Mouse (Mus musculus) liver, postnatal 0 days (tissue): ENCODE data around the gene Slain2. TPM values are rescaled to one million over a fixed set of nuclear protein-coding genes. Genes with fewer than 3 reads are reported as not detected.

ENCODE experiments used
- ATAC-seq: fragments of 200-750 bp; cut with Nextera tagmentation; 2 replicates; pipeline ENCODE4 v1.8.0; 2017; ENCODE audit warnings: mild to moderate bottlenecking, moderate library complexity
- DNase-seq: peaks from one replicate; pipeline ENCODE4 v3.0.0-alpha.2; 2016
- H3K27ac ChIP-seq: fragments of 300-500 bp; sonication (generic); 2 replicates; pipeline ENCODE4 v1.5.1; 2014; ENCODE audit warnings: antibody characterized with exemption, moderate library complexity, mild to moderate bottlenecking, low read depth
- H3K27me3 ChIP-seq: fragments of 300-500 bp; sonication (generic); 2 replicates; pipeline ENCODE4 v1.6.1; 2014; ENCODE audit warnings: low read length, control low read depth, mixed read lengths; ENCODE audit not compliant: insufficient read depth
- H3K36me3 ChIP-seq: fragments of 300-500 bp; sonication (generic); replicated peaks from 2 replicates; pipeline ENCODE4 v1.6.1; 2014; ENCODE audit warnings: mild to moderate bottlenecking, control low read depth, low read length, moderate library complexity, mixed read lengths; ENCODE audit not compliant: insufficient read depth
- H3K4me1 ChIP-seq: fragments of 300-500 bp; sonication (generic); 2 replicates; pipeline ENCODE4 v1.6.1; 2014; ENCODE audit warnings: antibody characterized with exemption, mild to moderate bottlenecking, control low read depth; ENCODE audit not compliant: insufficient read depth
- H3K4me2 ChIP-seq: fragments of 300-500 bp; sonication (generic); 2 replicates; pipeline ENCODE4 v1.6.1; 2014; ENCODE audit warnings: low read depth, mild to moderate bottlenecking, low read length, moderate library complexity, mixed read lengths
- H3K4me3 ChIP-seq: fragments of 300-500 bp; sonication (generic); 2 replicates; pipeline ENCODE4 v1.5.1; 2014; ENCODE audit warnings: low read depth, low read length
- H3K9ac ChIP-seq: fragments of 300-500 bp; sonication (generic); replicated peaks from 2 replicates; pipeline ENCODE4 v1.6.1; 2014; ENCODE audit warnings: mild to moderate bottlenecking, moderate library complexity
- H3K9me3 ChIP-seq: fragments of 300-500 bp; sonication (generic); 2 replicates; pipeline ENCODE4 v1.6.1; 2016; ENCODE audit warnings: mild to moderate bottlenecking, control low read depth, low read length, mixed read lengths
- CTCF ChIP-seq: sonication (generic); IDR thresholded peaks from 2 replicates; pipeline ENCODE4 v1.5.1; 2016; ENCODE audit warnings: antibody characterized with exemption, low read depth
- EP300 ChIP-seq: IDR thresholded peaks from 2 replicates; pipeline ENCODE4 v1.6.1; 2016; ENCODE audit warnings: antibody characterized with exemption, low read depth, mild to moderate bottlenecking
- WGBS: fragments of 180-500 bp; shearing (Covaris S2); extraction: QIAGEN DNeasy Blood & Tissue Kit; methylation state at CpG from one replicate; pipeline ENCODE4 v1.1.7; 2014; ENCODE audit not compliant: insufficient replicate concordance; 5-methylcytosine and 5-hydroxymethylcytosine counted together
- polyA plus RNA-seq: library from polyadenylated mRNA; unstranded; fragments of >200 nt; fragmentation: Nextera tagmentation; extraction: Ambion mirVana; gene quantifications from 2 replicates; pipeline ENCODE4 v1.2.1, GENCODE M21; 2015

Gene Slain2
- polyA plus RNA-seq, 1 experiment from 2014 or later = 4.2 TPM

- ATAC-seq (no peak), DNase-seq (no peak)
- Histone ChIP-seq H3K27ac (no peak overlapping the region), H3K9me3 (no peaks in the 10 kb centered on the region), H3K4me3 (no peak overlapping the region), H3K27me3 (no peaks in the 10 kb centered on the region), H3K9ac (no peak overlapping the region), H3K4me2 (no peak overlapping the region), H3K4me1 (no peaks in the 10 kb centered on the region), H3K36me3 (no peaks in the 10 kb centered on the region; the same call in 1 of the 2 replicates)
- 79% methylated on average over 2 of the region's 2 CpGs for WGBS
- no peak for TF ChIP-seq CTCF
Measured at GRCm38 (mm10) chr5:72939311-72939710, 25.2 kb downstream of the Slain2 start.

- Histone ChIP-seq H3K4me2 (no peak overlapping the region), H3K27me3 (no peaks in the 10 kb centered on the region), H3K4me3 (no peak overlapping the region), H3K9ac (no peak overlapping the region), H3K9me3 (no peaks in the 10 kb centered on the region), H3K27ac (no peak overlapping the region), H3K36me3 (no peaks in the 10 kb centered on the region; the same call in 1 of the 2 replicates), H3K4me1 (no peaks in the 10 kb centered on the region)
- ATAC-seq (no peak), DNase-seq (no peak)
- no peak for TF ChIP-seq EP300
- no peak for TF ChIP-seq CTCF
- 79% methylated on average over 5 of the region's 5 CpGs for WGBS
Measured at GRCm38 (mm10) chr5:72940906-72941432, 26.9 kb downstream of the Slain2 start.

- Histone ChIP-seq H3K4me2 (no peak overlapping the region), H3K36me3 (no peaks in the 10 kb centered on the region; the same call in 1 of the 2 replicates), H3K4me1 (no peaks in the 10 kb centered on the region), H3K27me3 (no peaks in the 10 kb centered on the region), H3K9me3 (no peaks in the 10 kb centered on the region), H3K4me3 (no peak overlapping the region), H3K9ac (no peak overlapping the region), H3K27ac (no peak overlapping the region)
- ATAC-seq (no peak), DNase-seq (no peak)
- 69% methylated on average over 1 of the region's 1 CpGs for WGBS
- TF ChIP-seq EP300 = no peak
- TF ChIP-seq CTCF = no peak
Measured at GRCm38 (mm10) chr5:72948136-72948535, 34.0 kb downstream of the Slain2 start.

- no peaks in the 10 kb centered on the region for H3K27me3 ChIP-seq
- no peaks in the 10 kb centered on the region; the same call in 1 of the 2 replicates for H3K36me3 ChIP-seq
- no peaks in the 10 kb centered on the region for H3K9me3 ChIP-seq
- ATAC-seq (no peak), DNase-seq (no peak)
- H3K27ac ChIP-seq = no peak overlapping the region
- no peak overlapping the region for H3K9ac ChIP-seq
- TF ChIP-seq EP300 = no peak
- TF ChIP-seq CTCF = no peak
- no peak overlapping the region for H3K4me3 ChIP-seq
- no peaks in the 10 kb centered on the region for H3K4me1 ChIP-seq
- no peak overlapping the region for H3K4me2 ChIP-seq
- 66% methylated on average over 2 of the region's 2 CpGs for WGBS
Measured at GRCm38 (mm10) chr5:72950252-72950651, 36.1 kb downstream of the Slain2 start.

GRCm38 (mm10) chr5:72953996-72954604 is 40.0 kb downstream of the Slain2 start:
- H3K9ac ChIP-seq = no peak overlapping the region
- no peak overlapping the region for H3K4me2 ChIP-seq
- 79% methylated on average over 3 of the region's 3 CpGs for WGBS
- DNase-seq (no peak), ATAC-seq (no peak)
- H3K27ac ChIP-seq = no peak overlapping the region
- peaks cover 5% of the 10 kb centered on the region for H3K36me3 ChIP-seq
- no peaks in the 10 kb centered on the region for H3K9me3 ChIP-seq
- no peak overlapping the region for H3K4me3 ChIP-seq
- TF ChIP-seq EP300 = no peak
- TF ChIP-seq CTCF = no peak
- H3K4me1 ChIP-seq = no peaks in the 10 kb centered on the region
- no peaks in the 10 kb centered on the region for H3K27me3 ChIP-seq

- Histone ChIP-seq H3K36me3 (peaks cover 5% of the 10 kb centered on the region), H3K27ac (no peak overlapping the region), H3K9ac (no peak overlapping the region), H3K9me3 (no peaks in the 10 kb centered on the region), H3K27me3 (no peaks in the 10 kb centered on the region), H3K4me2 (no peak overlapping the region), H3K4me1 (no peaks in the 10 kb centered on the region), H3K4me3 (no peak overlapping the region)
- DNase-seq (no peak), ATAC-seq (no peak)
- WGBS = 88% methylated on average over 17 of the region's 17 CpGs
- TF ChIP-seq EP300 (no peak), CTCF (no peak)
Measured at GRCm38 (mm10) chr5:72957281-72957680, 43.2 kb downstream of the Slain2 start.

GRCm38 (mm10) chr5:72960096-72960495 is 46.0 kb downstream of the Slain2 start:
- no peaks in the 10 kb centered on the region for H3K27me3 ChIP-seq
- H3K27ac ChIP-seq = no peak overlapping the region
- H3K9ac ChIP-seq = no peak overlapping the region
- H3K4me2 ChIP-seq = no peak overlapping the region
- H3K9me3 ChIP-seq = no peaks in the 10 kb centered on the region
- peaks cover 13% of the 10 kb centered on the region for H3K36me3 ChIP-seq
- WGBS = 80% methylated on average over 6 of the region's 6 CpGs
- no peak for DNase-seq
- ATAC-seq = no peak
- H3K4me1 ChIP-seq = no peaks in the 10 kb centered on the region
- no peak overlapping the region for H3K4me3 ChIP-seq
- TF ChIP-seq CTCF (no peak), EP300 (no peak)
